Mouse (Mus musculus) ES-Bruce4 (cell line): ENCODE results near the gene Ube2l3.
"Not testable (repeated sequence)": the region's sequence is repeated elsewhere in the genome, so short reads cannot be mapped to it uniquely, and the experiment has no call there.

Source experiments
- CTCF ChIP-seq: IDR thresholded peaks from one replicate; pipeline ENCODE4 v1.8.1; 2011; ENCODE audit warnings: low read depth, low read length
- EP300 ChIP-seq: IDR thresholded peaks from 2 replicates; pipeline ENCODE4 v1.6.1; 2011; ENCODE audit warnings: low read depth, low read length; ENCODE audit not compliant: insufficient read depth
- POLR2A ChIP-seq: IDR thresholded peaks from one replicate; pipeline ENCODE4 v1.8.1; 2011; ENCODE audit warnings: low read length; ENCODE audit not compliant: insufficient read depth

GRCm38 (mm10) chr16:17231523-17231922 lies 29.1 kb upstream of the Ube2l3 start:
- not testable (repeated sequence) for TF ChIP-seq CTCF, POLR2A, EP300
